Mouse (Mus musculus) heart, postnatal 4 days (tissue): Measurements from ENCODE around the gene Chd9. TPM values are rescaled to one million over a fixed set of nuclear protein-coding genes. Genes with fewer than 3 reads are reported as not detected.
"Not testable (repeated sequence)": the region's sequence is repeated elsewhere in the genome, so short reads cannot be mapped to it uniquely, and the experiment has no call there.

Experiments
- DNase-seq: peaks from one replicate; pipeline ENCODE4 v3.0.0; 2021
- total RNA-seq, 2 experiments: library from RNA; stranded (reverse); gene quantifications; 2 replicates each; pipeline ENCODE4 v1.2.3; 2021

Chd9 gene
- total RNA-seq, 2 experiments from 2014 or later = 40.7 to 43.4 TPM

GRCm38 (mm10) chr8:90907848-90908551 is 79.8 kb downstream of the Chd9 start:
- DNase-seq = peak; percentile 97

- DNase-seq = peak; percentile 67
These were observed 80.7 kb downstream of the Chd9 start for GRCm38 (mm10) chr8:90908580-90909471.

GRCm38 (mm10) chr8:90923158-90923905 is 95.2 kb downstream of the Chd9 start:
- no peak for DNase-seq

DNA sequence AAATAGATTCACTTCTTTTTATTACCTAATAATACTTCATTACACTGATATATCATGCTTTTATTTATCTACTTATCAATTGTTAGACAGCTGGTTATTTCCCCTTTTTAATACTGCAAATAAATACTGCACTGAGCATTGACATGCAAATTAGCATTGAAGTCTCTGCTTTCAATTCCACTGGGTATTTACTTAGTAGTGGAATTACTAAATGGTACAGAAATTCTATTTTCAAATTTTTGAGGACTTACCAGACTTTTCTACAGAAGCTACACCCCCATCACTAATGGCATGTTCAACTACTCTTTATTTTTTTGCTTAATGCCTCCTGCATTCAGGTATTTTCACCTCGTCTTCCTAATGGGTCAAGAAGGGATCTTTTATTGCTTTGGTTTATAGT is 100.3 kb downstream of the Chd9 start:
- DNase-seq = no peak

GRCm38 (mm10) chr8:90930125-90930524 is 102.0 kb downstream of the Chd9 start:
- DNase-seq = not testable (repeated sequence)

DNA sequence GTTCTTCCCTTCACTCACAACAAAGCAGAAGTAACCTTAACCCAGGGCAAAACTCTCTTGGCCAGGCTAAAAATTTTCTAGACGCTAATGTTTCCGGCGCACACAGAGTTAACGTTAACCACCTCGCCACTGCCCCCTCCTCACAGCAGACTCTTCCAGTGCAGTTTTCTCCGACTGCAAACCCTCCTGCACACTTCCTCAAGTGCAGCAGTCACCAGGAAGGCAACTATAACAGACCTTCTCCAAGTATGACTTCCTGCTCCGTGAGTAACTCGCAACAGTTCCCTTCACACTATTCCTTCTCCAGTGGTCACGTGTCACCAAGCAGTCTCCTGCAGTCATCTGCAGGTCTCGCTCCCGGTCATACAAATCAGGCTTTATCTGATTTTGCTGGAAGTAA is 104.8 kb downstream of the Chd9 start:
- no peak for DNase-seq

DNA sequence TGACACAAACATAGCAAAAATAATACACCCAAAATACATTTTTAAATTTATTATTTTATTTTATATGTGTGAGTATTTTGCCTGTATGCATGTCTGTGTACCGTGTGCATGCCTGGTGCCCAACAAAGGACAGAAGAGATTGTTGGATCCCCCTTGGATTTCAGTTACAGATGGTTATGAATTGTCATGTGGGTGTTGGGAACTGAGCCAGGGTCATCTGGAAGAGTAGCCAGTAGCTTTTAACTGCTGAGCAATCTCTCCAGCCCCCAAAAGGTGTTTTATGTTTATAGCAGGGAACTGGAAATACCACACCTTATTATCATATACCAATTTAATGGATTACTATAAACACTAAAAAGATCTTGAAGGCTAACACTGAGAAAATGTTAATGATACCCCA is 106.6 kb downstream of the Chd9 start:
- no peak for DNase-seq

DNA sequence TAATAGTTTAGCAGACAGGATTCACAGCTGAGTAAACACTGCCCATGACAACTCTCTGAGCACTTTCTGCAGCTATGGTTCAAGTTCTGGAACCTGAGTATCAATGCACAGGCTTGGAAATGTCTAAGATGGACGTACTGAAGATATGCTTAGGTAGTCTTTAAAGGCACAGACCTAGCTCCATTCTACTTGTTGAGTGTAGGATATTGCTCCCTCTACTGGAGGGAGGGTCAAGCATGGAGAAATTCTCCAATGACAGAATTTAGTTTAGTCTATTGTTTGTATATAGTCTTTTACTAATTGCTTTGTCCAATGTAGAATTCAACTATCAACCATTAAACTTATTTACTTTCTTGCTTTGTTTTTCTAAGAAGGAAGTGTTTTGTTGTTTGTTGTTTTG is 108.7 kb downstream of the Chd9 start:
- no peak for DNase-seq

DNA sequence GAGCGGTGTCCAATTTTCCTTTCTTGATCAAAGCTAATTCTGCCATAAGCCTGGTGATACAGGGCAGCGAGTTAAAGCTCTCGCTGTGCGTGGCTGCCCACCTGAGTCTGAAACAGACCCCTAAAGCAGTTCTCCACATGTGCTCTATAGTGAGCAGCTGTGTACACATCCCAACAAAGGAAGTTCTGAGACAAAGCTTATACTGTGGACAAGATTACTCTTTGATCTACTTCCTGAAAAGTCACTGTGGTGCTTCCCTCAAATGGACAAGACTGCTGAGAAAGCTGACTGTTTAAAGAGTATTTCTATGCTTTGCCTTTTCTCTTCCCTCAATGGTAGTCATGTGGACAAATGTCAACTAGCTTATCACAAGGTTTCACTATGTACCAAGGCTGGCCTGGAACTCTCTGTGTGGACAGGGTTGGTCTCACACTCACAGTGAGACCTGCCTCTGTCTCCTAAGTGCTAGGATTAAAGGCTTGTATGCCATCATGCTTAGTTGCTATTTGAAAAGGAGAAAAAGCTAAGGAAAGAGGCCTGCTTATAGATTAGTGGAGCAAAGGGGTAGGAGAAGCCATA is 110.3 kb downstream of the Chd9 start:
- DNase-seq = no peak

GRCm38 (mm10) chr8:90939867-90940266 is 111.7 kb downstream of the Chd9 start:
- DNase-seq = no peak

DNA sequence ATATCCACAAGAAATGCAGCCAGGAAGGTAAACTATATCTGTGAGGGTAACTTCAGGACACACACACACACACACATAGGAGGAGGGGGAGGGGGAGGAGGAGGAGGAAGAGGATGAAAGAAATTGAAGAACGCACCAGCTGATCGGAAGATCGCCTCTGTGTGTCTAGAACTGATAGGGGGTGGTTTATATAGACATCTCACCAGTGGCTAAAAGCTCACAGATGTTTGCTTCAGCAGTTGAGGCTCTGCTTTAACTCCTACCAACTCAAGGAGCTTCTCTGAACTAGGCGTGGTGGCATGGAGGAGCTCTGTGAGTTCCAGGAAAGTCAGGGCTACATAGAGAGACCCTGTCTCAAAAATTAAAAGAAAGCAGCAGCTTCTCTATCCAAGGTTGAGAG is 115.6 kb downstream of the Chd9 start:
- DNase-seq = no peak

GRCm38 (mm10) chr8:90954802-90955760 is 126.9 kb downstream of the Chd9 start:
- DNase-seq = peak; percentile 75

DNA sequence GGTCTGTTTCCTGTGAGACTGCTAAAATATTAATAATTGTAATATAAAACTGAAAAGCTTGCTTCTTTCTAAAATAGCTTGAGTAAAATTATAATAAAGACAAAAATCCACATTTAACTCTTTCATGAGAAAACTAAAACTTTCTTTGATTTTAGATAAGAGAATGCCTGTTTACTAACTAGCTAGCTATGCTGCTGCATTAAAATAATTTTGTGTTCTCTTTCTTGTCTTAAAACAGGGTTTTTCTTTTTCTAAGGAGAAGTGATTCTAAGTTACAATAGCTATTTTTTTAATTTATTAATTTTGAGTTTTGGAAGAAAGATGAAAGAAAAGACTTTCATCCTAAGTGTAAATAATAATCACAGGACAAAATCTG is 127.6 kb downstream of the Chd9 start:
- DNase-seq = no peak

GRCm38 (mm10) chr8:90956390-90956789 is 128.2 kb downstream of the Chd9 start:
- no peak for DNase-seq

- no peak for DNase-seq
These were observed 129.6 kb downstream of the Chd9 start for GRCm38 (mm10) chr8:90957711-90958110.

GRCm38 (mm10) chr8:90959721-90960120 is 131.6 kb downstream of the Chd9 start:
- no peak for DNase-seq

- no peak for DNase-seq
These were observed 133.5 kb downstream of the Chd9 start for GRCm38 (mm10) chr8:90961603-90962002.

- no peak for DNase-seq
These were observed 135.9 kb downstream of the Chd9 start for GRCm38 (mm10) chr8:90964044-90964443.

GRCm38 (mm10) chr8:90965467-90966170 is 137.5 kb downstream of the Chd9 start:
- no peak for DNase-seq

DNA sequence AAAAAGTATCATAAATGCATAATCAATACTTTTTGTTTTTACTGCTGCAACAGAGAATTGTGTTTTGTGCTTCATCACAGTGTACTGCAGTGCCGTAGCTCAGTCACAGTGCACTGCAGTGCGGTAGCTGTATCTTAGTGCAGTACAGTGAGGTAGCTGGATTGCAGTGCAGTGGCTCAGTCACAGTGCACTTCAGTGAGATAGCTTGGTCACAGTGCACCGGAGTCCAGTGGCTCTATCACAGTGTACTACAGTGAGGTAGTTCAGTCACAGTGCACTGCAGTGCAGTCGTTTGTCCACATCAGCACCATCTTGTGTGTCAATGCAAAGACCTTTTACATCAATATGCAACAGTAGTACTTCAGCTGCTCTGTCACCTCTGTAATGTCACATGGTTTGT is 140.2 kb downstream of the Chd9 start:
- no peak for DNase-seq

DNA sequence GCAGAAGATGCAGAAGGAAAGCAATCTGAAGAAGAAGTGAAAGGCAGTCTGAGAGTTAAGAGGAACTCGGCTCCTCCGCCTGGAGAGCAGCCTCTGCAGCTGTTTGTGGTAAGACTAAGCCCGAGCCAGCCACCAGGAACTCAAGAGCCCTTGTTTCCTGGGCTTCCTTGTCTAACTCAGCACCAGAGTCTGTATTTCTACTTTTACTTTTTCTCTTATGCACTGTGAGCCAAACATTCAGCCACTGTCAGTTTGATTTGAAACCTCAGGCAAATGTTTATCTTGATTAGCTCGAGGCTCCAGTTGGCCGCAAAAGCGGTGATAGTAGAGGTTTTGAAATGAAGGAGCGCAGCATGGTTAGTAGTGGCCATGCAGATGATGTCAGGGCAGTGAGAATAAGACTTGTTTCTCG is 148.8 kb downstream of the Chd9 start:
- no peak for DNase-seq
